Mouse (Mus musculus) cortical plate, adult 2 months (tissue): ENCODE measurements at regions not wholly inside any gene's neighbourhood (a gene's known extent, or its start where the extent isn't known, plus 50 kb on each side); places are given as distances from the start of the nearest gene placed in this dataset.

Experiments used
- H3K27ac ChIP-seq: fragments of 200-500 bp; 2 replicates; pipeline ENCODE4 v1.5.1; 2012; ENCODE audit warnings: low read length, control low read depth, inconsistent platforms; ENCODE audit not compliant: insufficient read depth
- H3K4me1 ChIP-seq: fragments of 200-500 bp; 2 replicates; pipeline ENCODE4 v1.6.1; 2011; ENCODE audit warnings: low read length; ENCODE audit not compliant: control insufficient read depth, insufficient read depth
- H3K4me3 ChIP-seq: fragments of 200-500 bp; 2 replicates; pipeline ENCODE4 v1.5.1; 2011; ENCODE audit warnings: mild to moderate bottlenecking, low read length, control low read depth; ENCODE audit not compliant: insufficient read depth
- CTCF ChIP-seq: fragments of 200-500 bp; IDR thresholded peaks from 2 replicates; pipeline ENCODE4 v1.5.1; 2011; ENCODE audit warnings: mild to moderate bottlenecking, control low read depth, low read length; ENCODE audit not compliant: insufficient read depth; ENCODE audit errors: extremely low read depth
- POLR2A ChIP-seq: fragments of 200-500 bp; IDR thresholded peaks from 2 replicates; pipeline ENCODE4 v1.6.1; 2011; ENCODE audit warnings: mild to moderate bottlenecking, low read length, control low read depth; ENCODE audit not compliant: insufficient read depth; ENCODE audit errors: extremely low read depth

- H3K4me3 ChIP-seq, result no peak overlapping the region
- H3K27ac ChIP-seq, result no peak overlapping the region
- TF ChIP-seq POLR2A, result no peak
- TF ChIP-seq CTCF, result no peak
- no peaks in the 10 kb centered on the region for H3K4me1 ChIP-seq
Measured at GRCm38 (mm10) chr3:21739720-21740119, 336.7 kb upstream of the Tbl1xr1 start.

- no peaks in the 10 kb centered on the region for H3K4me1 ChIP-seq
- H3K4me3 ChIP-seq, result no peak overlapping the region
- no peak overlapping the region for H3K27ac ChIP-seq
- no peak for TF ChIP-seq CTCF
- no peak for TF ChIP-seq POLR2A
Measured at GRCm38 (mm10) chr3:21744107-21744506, 332.3 kb upstream of the Tbl1xr1 start.

- Histone ChIP-seq H3K27ac (no peak overlapping the region), H3K4me1 (no peaks in the 10 kb centered on the region), H3K4me3 (no peak overlapping the region)
- TF ChIP-seq POLR2A (no peak), CTCF (no peak)
Measured at GRCm38 (mm10) chr3:21760516-21761218, 315.8 kb upstream of the Tbl1xr1 start.

DNA sequence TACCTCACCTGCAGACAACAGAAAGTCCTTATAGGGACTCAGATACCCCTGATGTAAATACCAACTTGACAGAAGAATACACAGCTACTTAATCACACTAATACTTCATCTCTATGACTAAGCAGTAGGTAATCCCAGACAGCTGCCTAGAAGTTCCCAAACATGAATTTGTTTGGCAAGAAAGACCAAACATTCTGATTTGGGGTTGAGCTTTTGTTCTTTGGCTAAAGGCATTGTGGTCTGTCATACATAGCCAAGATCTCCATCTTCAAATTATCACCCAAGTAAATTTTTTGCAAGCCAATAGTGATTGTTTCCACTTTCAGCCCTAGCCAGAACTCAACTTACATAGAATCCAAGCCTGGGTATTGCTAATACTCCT, 315.2 kb upstream of the Tbl1xr1 start:
- no peaks in the 10 kb centered on the region for H3K4me1 ChIP-seq
- no peak overlapping the region for H3K4me3 ChIP-seq
- H3K27ac ChIP-seq, result no peak overlapping the region
- TF ChIP-seq CTCF (no peak), POLR2A (no peak)

DNA sequence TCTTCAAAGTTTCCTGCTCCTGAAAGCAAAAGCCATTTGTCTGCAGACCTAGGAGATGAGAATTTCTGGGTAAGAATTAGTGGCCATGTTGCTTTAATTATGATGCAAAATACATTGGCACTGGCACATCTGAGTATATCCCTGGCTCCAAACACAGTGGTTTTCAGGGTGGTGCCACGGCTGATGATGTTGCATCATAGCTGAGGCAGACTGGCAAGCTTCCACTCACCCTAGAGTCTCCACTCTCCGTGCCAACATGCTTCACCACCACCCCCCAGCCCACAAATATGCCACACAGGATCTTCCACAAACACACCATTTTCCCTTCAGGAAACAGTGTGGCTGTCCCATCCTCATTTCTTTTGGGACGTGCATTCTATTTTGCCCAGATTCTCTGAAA, 314.5 kb upstream of the Tbl1xr1 start:
- H3K4me3 ChIP-seq, result no peak overlapping the region
- TF ChIP-seq POLR2A (no peak), CTCF (no peak)
- H3K4me1 ChIP-seq, result no peaks in the 10 kb centered on the region
- H3K27ac ChIP-seq, result no peak overlapping the region

GRCm38 (mm10) chr3:21768081-21768480, 308.4 kb upstream of the Tbl1xr1 start:
- H3K4me1 ChIP-seq, result no peaks in the 10 kb centered on the region
- TF ChIP-seq CTCF (no peak), POLR2A (no peak)
- no peak overlapping the region for H3K27ac ChIP-seq
- no peak overlapping the region for H3K4me3 ChIP-seq

DNA sequence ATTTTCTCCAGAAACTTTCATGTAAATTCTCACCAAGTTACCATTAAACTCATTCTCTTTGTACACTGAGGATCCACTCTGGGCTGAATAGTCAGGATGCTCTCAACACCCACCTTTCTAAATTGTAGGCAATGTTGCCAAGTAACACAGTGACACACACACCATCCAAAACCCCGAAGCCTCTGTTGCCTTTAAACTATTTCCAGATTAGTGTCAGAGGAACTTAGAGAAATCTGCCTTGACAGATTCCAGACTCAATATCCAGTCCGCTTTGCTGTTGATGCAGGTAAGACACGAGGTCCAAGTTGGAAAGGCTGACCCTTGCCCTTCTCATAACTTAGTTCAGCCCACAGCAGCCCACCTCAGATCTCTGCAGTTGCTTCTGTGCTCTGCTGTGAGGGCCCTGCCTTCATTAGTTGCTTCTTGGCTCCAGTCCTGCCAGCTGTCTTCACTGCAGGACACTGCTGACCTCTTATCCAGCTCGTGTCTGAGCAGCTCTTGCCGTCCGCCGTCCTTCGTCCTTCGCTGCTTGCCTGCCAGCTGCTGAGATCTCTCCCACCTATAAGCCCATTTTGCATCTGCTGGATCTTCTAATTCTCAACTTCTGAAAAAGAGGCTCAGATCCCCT, 306.4 kb upstream of the Tbl1xr1 start:
- no peak overlapping the region for H3K27ac ChIP-seq
- H3K4me1 ChIP-seq, result no peaks in the 10 kb centered on the region
- H3K4me3 ChIP-seq, result no peak overlapping the region
- no peak for TF ChIP-seq CTCF
- no peak for TF ChIP-seq POLR2A

DNA sequence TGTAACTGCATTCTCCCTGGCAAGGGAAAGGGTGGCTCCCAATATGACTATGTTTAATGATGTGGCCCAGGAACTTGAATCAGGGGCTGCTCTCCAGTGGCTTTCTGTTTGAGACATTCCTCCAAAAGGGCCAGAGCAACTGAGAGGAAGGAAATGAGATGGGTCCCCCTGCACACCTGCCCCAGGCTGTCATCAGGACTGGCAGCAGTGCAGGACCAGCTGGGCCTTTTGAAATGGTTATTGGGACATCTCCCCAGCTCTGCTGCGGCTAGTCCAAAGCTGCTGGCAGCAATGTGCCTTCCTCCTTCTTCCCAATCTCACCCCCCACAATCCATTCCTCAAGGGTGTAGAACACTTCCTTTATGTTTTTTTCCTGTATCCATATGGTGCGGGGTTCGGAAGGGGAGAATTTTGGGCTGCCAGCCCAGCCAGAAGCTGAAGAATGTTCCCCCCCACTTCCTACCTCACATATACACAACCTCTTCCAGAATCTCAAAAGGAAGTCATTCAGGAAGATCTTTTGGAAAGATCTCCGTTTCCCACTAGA, 304.6 kb upstream of the Tbl1xr1 start:
- H3K4me3 ChIP-seq, result no peak overlapping the region
- no peak overlapping the region for H3K27ac ChIP-seq
- H3K4me1 ChIP-seq, result no peaks in the 10 kb centered on the region
- TF ChIP-seq POLR2A (no peak), CTCF (no peak)

DNA sequence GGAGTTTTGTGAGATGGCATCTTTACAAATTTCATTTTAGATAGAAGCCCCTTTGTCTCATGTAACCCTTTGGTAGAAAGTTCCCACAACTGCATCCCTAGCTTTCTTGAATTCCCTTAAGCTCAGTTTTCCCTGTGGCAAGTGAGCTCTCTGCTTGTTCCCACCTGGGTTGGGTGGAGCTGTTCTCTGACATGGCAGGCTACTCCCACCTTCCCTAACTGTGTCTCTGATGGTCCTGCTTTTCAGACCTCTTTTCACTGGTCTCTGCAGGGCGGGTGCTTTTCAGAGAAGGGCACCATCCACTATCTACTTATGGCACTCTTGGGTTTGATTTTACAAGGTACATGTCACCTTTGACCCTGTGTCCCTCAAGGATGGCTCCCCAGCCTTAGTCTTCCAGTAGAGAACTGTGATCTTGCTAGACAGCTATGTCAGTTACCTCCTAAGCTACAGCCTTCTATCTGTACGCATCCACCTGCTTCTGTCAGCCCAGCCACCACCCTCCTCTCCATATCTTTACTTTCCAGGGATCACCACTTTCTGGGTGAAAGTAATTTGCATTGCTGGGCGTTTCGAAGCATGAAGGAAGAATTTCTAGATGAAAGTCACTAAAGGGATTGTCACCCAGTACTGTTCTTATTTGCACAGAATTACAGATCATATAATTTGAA, 302.1 kb upstream of the Tbl1xr1 start:
- Histone ChIP-seq H3K27ac (no peak overlapping the region), H3K4me3 (no peak overlapping the region), H3K4me1 (no peaks in the 10 kb centered on the region)
- TF ChIP-seq CTCF (no peak), POLR2A (no peak)

DNA sequence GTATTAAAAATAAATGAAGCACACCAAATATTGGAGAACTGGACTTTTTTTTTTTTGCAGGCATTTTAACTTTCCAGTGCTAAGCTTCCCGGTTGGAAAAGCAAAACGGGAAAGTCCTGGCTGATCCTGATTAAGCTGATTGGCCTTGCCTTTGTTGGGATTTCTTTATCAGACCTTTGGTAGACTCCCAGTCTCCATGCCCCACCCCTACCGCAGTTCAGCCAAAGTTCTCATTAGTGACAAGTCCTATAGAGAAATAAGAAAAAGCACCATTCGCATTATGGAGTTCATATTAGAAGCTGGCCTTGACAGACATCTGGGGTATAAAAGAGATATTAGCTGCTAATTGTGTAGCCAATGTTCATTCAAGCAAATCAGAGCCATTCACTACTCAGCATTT, 297.7 kb upstream of the Tbl1xr1 start:
- no peaks in the 10 kb centered on the region for H3K4me1 ChIP-seq
- no peak overlapping the region for H3K27ac ChIP-seq
- TF ChIP-seq POLR2A (no peak), CTCF (no peak)
- H3K4me3 ChIP-seq, result no peak overlapping the region
